Mouse (Mus musculus): Measurements from ENCODE around the gene Gphn.

Gene Gphn

DNA sequence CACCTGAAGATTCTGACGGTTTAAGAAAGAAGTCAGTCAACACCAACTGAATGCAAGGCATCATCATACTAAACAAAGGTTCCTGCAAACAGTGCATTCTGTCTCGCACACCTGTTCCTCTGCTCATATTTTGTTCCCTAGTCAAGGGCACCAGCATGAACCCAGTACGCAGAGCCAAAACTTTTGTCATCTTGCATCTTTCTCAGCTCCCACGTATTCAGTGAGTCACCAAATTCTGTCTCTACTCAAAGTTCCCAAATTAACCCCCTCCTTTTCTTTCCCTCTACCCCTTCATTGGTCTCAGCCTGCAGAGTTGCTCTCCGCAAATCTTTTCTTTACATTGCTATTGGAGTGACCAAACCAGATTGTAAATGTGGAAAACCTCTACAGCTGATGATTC is 462.7 kb downstream of the Gphn start:
- in situ Hi-C loops (cut with MboI, MseI) = no loop called here

GRCm38 (mm10) chr12:78691325-78691724 is 465.1 kb downstream of the Gphn start, which contains the start of gene Fam71d:
Fam71d (plus strand) TSS chr12:78691535.
- in situ Hi-C loops (cut with MboI, MseI) = no loop called here

DNA sequence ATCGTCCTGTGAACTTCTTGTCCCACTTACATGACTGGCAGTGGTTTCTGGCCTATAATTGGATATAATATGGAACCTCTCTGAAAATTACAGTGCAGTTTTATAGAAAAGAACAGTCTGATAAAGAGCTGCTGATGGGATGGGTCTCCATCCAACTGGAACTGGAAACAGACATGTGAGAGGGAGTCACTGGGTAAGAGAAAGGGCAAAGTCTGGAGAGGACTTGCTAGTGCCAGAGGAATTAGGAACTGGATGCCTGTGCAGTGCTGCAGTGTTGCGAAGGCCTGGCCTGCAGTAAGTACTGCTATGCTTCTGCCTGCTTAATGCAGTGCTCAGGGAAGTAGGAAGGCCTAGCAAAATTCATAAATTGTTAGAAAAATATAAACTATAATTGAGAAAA is 467.1 kb downstream of the Gphn start:
- in situ Hi-C loops (cut with MboI, MseI) = no loop called here

- in situ Hi-C loops (cut with MboI, MseI) = no loop called here
Observed at GRCm38 (mm10) chr12:78717783-78718182, 491.6 kb downstream of the Gphn start.

DNA sequence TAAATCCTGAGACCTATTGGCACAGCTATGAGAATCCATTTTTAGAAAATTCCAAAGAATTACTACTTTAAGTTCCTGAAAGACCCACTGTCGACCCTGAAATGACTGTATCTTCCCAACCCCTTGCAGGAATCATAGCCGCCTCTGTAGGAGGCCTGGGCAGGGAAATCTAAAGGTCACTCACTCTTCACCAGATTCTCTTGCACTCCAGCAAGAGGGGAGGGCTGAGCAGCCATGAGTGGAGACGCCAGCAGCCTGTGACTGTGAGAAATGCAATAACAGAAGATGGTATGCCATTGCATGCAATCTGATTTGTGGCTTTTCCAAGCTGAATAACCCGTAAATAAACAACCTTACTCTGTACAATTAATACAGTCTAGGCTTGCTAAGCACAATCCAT is 501.5 kb downstream of the Gphn start:
- in situ Hi-C loops (cut with MboI, MseI) = no loop called here

Data from T-helper 17 cell (primary cell).